Mouse (Mus musculus): ENCODE data around the gene Adgrg6.

- TF ChIP-seq GATA1 (IDR thresholded peaks at IDR 0.05; ENCODE audit: borderline replicate concordance, low read length) (no peak), FLI1 (IDR thresholded peaks at IDR 0.05; ENCODE audit: low read length) (no peak)
Observed at GRCm38 (mm10) chr10:14592215-14592614, 46.8 kb upstream of the Adgrg6 start.

Data from megakaryocyte, embryonic 14.5 days (primary cell).